Mouse (Mus musculus): Measurements from ENCODE around the gene Stat1. TPM values are rescaled to one million over a fixed set of nuclear protein-coding genes. Genes with fewer than 3 reads are reported as not detected.

Gene Stat1
- polyA plus RNA-seq, 1 experiment from 2014 or later: 15.0 TPM

DNA sequence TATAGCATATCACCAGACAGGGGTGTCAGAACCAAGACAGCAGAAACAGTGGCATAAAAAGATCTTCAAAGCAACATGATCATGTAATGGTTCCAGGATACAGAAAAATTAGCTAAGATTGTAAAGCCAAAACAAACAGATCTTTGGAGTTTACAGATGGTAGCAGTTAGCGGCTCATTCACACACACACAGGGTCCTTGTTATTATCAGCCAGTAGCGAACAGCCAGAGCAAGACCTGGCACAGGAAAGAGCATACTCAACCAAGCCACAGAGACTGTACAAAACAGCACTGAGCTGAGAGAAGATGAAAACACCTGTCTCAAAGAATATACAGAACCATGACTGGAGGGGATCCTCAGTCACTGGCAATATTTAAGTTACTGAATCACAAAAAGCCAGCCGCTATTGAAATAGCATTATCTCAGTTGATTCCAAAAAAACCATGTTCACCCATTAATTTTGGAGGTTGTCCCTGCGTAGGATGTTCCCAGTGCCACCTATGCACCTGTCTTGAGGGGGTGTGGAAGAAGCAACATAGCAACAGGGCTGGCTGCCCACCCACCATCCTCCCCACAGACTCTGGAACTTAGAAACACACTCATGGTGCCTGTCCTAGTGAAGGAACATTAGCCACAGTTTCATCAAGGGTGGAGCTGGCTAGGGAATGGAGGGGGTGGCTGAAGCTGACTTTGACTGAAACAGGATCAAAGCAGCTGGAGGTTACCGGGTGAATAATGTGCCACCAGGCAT lies 44.6 kb downstream of the Stat1 start:
- H3K9me3 ChIP-seq (ENCODE audit: control insufficient read depth, low read length): no peaks in the 10 kb centered on the region
- no peak for ATAC-seq (ENCODE audit: low FRiP score)
- no peaks in the 10 kb centered on the region for H3K4me1 ChIP-seq (ENCODE audit: control insufficient read depth, insufficient read depth, low read length)
- no peaks in the 10 kb centered on the region for H3K27me3 ChIP-seq (ENCODE audit: control insufficient read depth, insufficient read depth, low read length)
- H3K4me2 ChIP-seq: no peak overlapping the region
- H3K27ac ChIP-seq (ENCODE audit: low read depth, low read length): no peak overlapping the region
- 89% methylated on average over 5 of the region's 5 CpGs for WGBS
- DNase-seq (ENCODE audit: low spot score, missing footprints): peak; percentile 65
- no peaks in the 10 kb centered on the region for H3K36me3 ChIP-seq (ENCODE audit: control insufficient read depth, insufficient read depth, low read length)
- H3K9ac ChIP-seq (ENCODE audit: low read length): no peak overlapping the region
- H3K4me3 ChIP-seq (ENCODE audit: low read depth, low read length): no peak overlapping the region

DNA sequence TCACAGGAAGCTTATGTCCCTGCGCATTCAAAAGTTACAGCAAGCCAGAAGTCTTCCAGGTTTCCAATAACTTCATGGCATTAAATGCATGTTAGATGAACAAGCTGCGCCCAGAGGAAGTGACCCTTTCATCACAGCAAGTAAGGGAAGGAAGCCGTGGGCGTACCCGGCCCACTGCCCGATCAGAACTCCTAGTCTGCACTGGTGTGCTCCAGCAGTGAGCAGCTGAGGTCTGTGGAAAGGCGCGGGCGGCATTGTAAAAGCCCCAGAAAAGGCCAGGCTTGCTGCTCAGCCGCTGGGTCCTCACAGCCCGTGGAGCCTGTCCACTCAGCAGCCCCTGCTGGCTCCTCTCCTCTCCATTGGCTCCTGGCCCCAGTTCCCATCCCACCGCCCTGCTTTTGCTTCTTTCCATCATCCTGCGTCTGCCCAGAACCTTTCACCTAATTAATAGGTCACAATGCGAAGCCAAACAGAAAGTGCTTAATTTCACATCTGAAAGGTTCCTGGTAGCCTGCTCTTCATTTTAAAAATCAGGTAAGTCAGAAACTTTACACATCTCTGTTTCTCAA lies 47.5 kb downstream of the Stat1 start:
- no peak for ATAC-seq (ENCODE audit: low FRiP score)
- Histone ChIP-seq H3K9me3 (ENCODE audit: control insufficient read depth, low read length) (no peaks in the 10 kb centered on the region), H3K27me3 (ENCODE audit: control insufficient read depth, insufficient read depth, low read length) (no peaks in the 10 kb centered on the region)

DNA sequence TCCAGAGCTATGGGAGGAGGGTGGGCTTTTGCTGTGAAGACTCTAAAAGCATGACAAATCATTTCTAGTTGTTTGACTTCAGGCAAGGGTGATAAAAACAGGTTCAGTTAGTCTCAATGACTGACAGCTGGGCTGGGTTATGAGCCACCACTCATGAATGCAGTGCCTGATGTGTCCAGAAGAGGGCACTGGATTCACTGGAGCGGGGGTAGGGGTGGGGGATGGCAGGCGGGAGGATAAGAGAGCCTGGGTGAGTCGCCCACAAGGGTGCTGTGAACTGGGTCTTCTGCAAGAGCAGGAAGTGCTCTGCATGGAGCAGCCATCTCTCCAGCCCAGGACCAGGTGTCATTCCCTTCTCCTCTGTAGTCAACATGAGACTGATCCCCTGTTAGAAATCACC lies 50.8 kb downstream of the Stat1 start:
- peak; percentile 48; the same call in 1 of the 2 replicates for ATAC-seq (ENCODE audit: low FRiP score)
- Histone ChIP-seq H3K27ac (ENCODE audit: low read depth, low read length) (no peak overlapping the region), H3K4me2 (no peak overlapping the region), H3K27me3 (ENCODE audit: control insufficient read depth, insufficient read depth, low read length) (no peaks in the 10 kb centered on the region), H3K4me1 (ENCODE audit: control insufficient read depth, insufficient read depth, low read length) (no peaks in the 10 kb centered on the region), H3K9ac (ENCODE audit: low read length) (no peak overlapping the region), H3K9me3 (ENCODE audit: control insufficient read depth, low read length) (no peaks in the 10 kb centered on the region), H3K36me3 (ENCODE audit: control insufficient read depth, insufficient read depth, low read length) (no peaks in the 10 kb centered on the region), H3K4me3 (ENCODE audit: low read depth, low read length) (no peak overlapping the region)
- 4% methylated on average over 3 of the region's 3 CpGs for WGBS
- DNase-seq (ENCODE audit: low spot score, missing footprints): peak; percentile 89

More for the DNA sequence above, 47.5 kb downstream of the Stat1 start:
- Histone ChIP-seq H3K4me2 (no peak overlapping the region), H3K4me1 (ENCODE audit: control insufficient read depth, insufficient read depth, low read length) (no peaks in the 10 kb centered on the region), H3K36me3 (ENCODE audit: control insufficient read depth, insufficient read depth, low read length) (no peaks in the 10 kb centered on the region), H3K4me3 (ENCODE audit: low read depth, low read length) (no peak overlapping the region), H3K9ac (ENCODE audit: low read length) (no peak overlapping the region), H3K27ac (ENCODE audit: low read depth, low read length) (no peak overlapping the region)
- 80% methylated on average over 14 of the region's 14 CpGs for WGBS
- DNase-seq (ENCODE audit: low spot score, missing footprints): peak; percentile 77

DNA sequence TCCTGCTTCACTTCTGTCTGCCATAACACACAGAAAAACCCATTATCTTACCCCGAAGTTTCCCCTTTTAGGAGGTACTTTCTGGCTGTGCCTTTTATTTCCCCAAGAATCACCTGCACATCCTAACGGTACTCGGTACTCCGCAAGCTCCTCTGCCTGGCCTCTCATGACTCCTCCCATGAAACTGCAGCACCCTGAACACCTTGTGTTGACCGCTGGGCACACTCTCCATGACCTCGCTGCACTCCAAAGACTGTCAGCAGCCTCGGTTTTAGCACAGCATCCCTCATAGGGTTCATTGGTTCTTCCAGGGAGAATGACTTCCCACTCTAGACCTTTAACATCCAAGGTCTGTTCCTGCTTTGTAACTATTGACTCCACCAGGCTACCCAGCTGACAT lies 51.5 kb downstream of the Stat1 start:
- no peaks in the 10 kb centered on the region for H3K4me1 ChIP-seq (ENCODE audit: control insufficient read depth, insufficient read depth, low read length)
- WGBS: 75% methylated on average over 7 of the region's 7 CpGs

DNA sequence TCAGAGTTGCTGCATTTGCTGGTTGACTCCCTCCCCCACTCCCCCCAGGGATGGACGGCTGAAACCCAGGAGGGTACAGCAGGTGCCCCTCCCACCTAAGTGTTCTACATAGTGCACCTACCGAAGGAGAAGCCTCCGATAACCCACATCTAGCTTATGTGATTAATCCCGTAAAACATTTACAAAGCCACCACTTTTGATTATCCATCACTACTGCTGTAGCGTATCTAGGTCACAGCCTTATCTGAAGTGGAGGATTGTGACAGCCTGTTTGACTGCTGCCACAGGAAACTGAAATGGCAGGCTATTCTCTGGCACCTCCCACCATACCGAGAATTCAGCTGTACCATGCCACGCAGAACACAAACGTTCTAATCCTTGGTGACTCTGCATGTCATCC lies 52.0 kb downstream of the Stat1 start:
- Histone ChIP-seq H3K4me2 (no peak overlapping the region), H3K4me1 (ENCODE audit: control insufficient read depth, insufficient read depth, low read length) (no peaks in the 10 kb centered on the region), H3K9ac (ENCODE audit: low read length) (no peak overlapping the region), H3K9me3 (ENCODE audit: control insufficient read depth, low read length) (no peaks in the 10 kb centered on the region), H3K27ac (ENCODE audit: low read depth, low read length) (no peak overlapping the region), H3K4me3 (ENCODE audit: low read depth, low read length) (no peak overlapping the region), H3K27me3 (ENCODE audit: control insufficient read depth, insufficient read depth, low read length) (no peaks in the 10 kb centered on the region), H3K36me3 (ENCODE audit: control insufficient read depth, insufficient read depth, low read length) (no peaks in the 10 kb centered on the region)
- ATAC-seq (ENCODE audit: low FRiP score) (no peak), DNase-seq (ENCODE audit: low spot score, missing footprints) (peak; percentile 82)
- WGBS: 77% methylated on average over 8 of the region's 8 CpGs

More for the DNA sequence above, 51.5 kb downstream of the Stat1 start:
- Histone ChIP-seq H3K4me3 (ENCODE audit: low read depth, low read length) (no peak overlapping the region), H3K9ac (ENCODE audit: low read length) (no peak overlapping the region), H3K4me2 (no peak overlapping the region), H3K27me3 (ENCODE audit: control insufficient read depth, insufficient read depth, low read length) (no peaks in the 10 kb centered on the region), H3K27ac (ENCODE audit: low read depth, low read length) (no peak overlapping the region), H3K9me3 (ENCODE audit: control insufficient read depth, low read length) (no peaks in the 10 kb centered on the region), H3K36me3 (ENCODE audit: control insufficient read depth, insufficient read depth, low read length) (no peaks in the 10 kb centered on the region)
- ATAC-seq (ENCODE audit: low FRiP score): no peak
- no peak for DNase-seq (ENCODE audit: low spot score, missing footprints)

DNA sequence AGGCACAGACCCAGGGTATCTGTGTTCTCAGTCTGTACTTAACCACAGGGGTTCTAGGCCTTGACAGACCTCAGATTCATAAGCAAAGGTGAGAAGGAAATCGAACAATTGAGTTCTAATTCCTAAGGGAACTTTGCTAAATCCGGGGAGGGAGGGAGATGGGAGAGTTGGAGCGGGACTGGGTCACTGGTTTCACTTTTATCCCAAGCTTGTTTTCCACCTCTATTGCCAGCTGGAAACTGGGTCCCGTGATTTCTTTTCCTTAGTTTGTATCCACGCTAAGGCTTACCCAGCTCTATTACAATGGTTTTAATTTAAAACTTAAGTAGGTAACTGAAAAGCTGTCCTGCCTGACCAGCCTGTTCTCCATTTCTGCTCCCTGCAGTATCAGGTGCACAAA lies 56.1 kb downstream of the Stat1 start:
- 76% methylated on average over 5 of the region's 5 CpGs for WGBS
- Histone ChIP-seq H3K27ac (ENCODE audit: low read depth, low read length) (no peak overlapping the region), H3K4me2 (no peak overlapping the region), H3K4me1 (ENCODE audit: control insufficient read depth, insufficient read depth, low read length) (no peaks in the 10 kb centered on the region), H3K4me3 (ENCODE audit: low read depth, low read length) (no peak overlapping the region), H3K9me3 (ENCODE audit: control insufficient read depth, low read length) (no peaks in the 10 kb centered on the region), H3K36me3 (ENCODE audit: control insufficient read depth, insufficient read depth, low read length) (no peaks in the 10 kb centered on the region), H3K27me3 (ENCODE audit: control insufficient read depth, insufficient read depth, low read length) (no peaks in the 10 kb centered on the region), H3K9ac (ENCODE audit: low read length) (no peak overlapping the region)
- no peak for DNase-seq (ENCODE audit: low spot score, missing footprints)
- ATAC-seq (ENCODE audit: low FRiP score): no peak

DNA sequence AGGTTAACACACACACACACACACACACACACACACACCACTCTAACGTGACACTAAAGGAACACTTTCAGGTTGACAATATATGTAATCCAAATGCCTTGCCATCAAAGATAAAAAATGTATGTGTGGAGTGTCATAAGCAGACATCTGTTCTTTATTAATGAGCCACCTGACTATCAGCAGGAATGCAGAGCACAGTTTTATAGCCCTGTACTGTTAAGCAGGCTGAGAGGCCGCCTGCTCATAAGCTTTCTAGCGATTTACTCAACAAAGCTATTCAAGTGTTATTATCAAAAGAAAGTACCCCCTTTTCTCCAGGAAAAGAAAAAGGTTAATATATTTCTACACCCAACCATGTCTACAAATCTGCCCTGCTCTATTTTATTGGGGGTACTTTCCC lies 56.7 kb downstream of the Stat1 start:
- 90% methylated on average over 3 of the region's 3 CpGs for WGBS
- H3K27me3 ChIP-seq (ENCODE audit: control insufficient read depth, insufficient read depth, low read length): no peaks in the 10 kb centered on the region
- ATAC-seq (ENCODE audit: low FRiP score) (no peak), DNase-seq (ENCODE audit: low spot score, missing footprints) (no peak)
- no peak overlapping the region for H3K9ac ChIP-seq (ENCODE audit: low read length)
- H3K9me3 ChIP-seq (ENCODE audit: control insufficient read depth, low read length): no peaks in the 10 kb centered on the region
- no peak overlapping the region for H3K27ac ChIP-seq (ENCODE audit: low read depth, low read length)
- H3K4me1 ChIP-seq (ENCODE audit: control insufficient read depth, insufficient read depth, low read length): no peaks in the 10 kb centered on the region
- no peak overlapping the region for H3K4me3 ChIP-seq (ENCODE audit: low read depth, low read length)
- no peaks in the 10 kb centered on the region for H3K36me3 ChIP-seq (ENCODE audit: control insufficient read depth, insufficient read depth, low read length)
- no peak overlapping the region for H3K4me2 ChIP-seq

DNA sequence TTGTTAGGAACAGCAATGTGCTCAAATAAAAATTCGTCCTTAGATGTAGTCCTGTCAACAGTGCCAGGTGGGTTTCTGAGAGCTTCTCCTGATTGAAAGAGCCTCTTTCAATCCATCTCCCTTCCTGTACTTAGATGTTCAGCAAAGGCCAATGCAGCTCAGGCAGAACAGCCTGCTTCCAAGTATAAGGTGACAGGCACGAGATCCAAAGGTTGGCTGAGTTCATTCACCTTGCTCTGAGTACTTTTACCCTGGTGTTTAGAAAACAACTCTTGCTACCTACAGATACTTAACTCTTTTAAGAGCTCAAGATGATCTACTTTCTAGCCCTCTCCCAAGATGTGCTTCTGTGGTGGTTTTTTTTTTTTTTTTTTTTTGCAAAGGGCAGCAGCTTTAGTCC lies 57.8 kb downstream of the Stat1 start:
- Histone ChIP-seq H3K36me3 (ENCODE audit: control insufficient read depth, insufficient read depth, low read length) (no peaks in the 10 kb centered on the region), H3K4me2 (no peak overlapping the region), H3K4me1 (ENCODE audit: control insufficient read depth, insufficient read depth, low read length) (no peaks in the 10 kb centered on the region), H3K4me3 (ENCODE audit: low read depth, low read length) (no peak overlapping the region), H3K9me3 (ENCODE audit: control insufficient read depth, low read length) (no peaks in the 10 kb centered on the region), H3K9ac (ENCODE audit: low read length) (no peak overlapping the region), H3K27me3 (ENCODE audit: control insufficient read depth, insufficient read depth, low read length) (no peaks in the 10 kb centered on the region), H3K27ac (ENCODE audit: low read depth, low read length) (no peak overlapping the region)
- DNase-seq (ENCODE audit: low spot score, missing footprints) (no peak), ATAC-seq (ENCODE audit: low FRiP score) (no peak)
- WGBS: 91% methylated on average over 2 of the region's 2 CpGs

DNA sequence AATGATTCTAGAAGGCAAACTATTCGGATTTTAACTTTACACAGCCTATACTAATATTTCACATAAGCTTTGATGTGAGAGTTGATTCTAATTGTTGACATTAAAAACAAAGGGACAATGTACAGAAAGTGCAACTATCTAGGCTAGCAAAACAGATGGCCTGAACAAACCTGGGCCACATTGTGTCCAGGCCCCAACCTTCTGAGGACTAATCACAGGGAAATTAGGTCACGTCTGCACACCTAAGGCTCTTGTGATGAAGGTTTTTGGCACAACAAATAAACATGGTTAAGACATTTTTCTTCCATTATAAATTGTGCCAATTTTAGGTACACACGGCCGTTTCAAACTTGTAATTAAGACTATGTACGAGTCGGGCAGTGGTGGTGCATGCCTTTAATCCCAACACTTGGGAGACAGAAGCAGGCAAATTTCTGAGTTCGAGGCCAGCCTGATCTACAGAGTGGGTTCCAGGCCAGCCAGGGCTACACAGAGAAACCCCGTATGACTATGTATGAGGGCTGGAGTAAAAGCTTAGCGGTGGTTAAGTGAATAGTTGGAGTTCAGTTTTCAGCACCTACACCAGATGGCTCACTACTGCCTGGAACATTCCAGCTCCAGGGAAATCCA lies 60.8 kb downstream of the Stat1 start:
- no peaks in the 10 kb centered on the region for H3K4me1 ChIP-seq (ENCODE audit: control insufficient read depth, insufficient read depth, low read length)
- no peak overlapping the region for H3K4me2 ChIP-seq
- H3K27me3 ChIP-seq (ENCODE audit: control insufficient read depth, insufficient read depth, low read length): no peaks in the 10 kb centered on the region
- no peak for ATAC-seq (ENCODE audit: low FRiP score)
- H3K9me3 ChIP-seq (ENCODE audit: control insufficient read depth, low read length): no peaks in the 10 kb centered on the region
- no peaks in the 10 kb centered on the region for H3K36me3 ChIP-seq (ENCODE audit: control insufficient read depth, insufficient read depth, low read length)
- peak; percentile 33 for DNase-seq (ENCODE audit: low spot score, missing footprints)
- no peak overlapping the region for H3K4me3 ChIP-seq (ENCODE audit: low read depth, low read length)
- no peak overlapping the region for H3K9ac ChIP-seq (ENCODE audit: low read length)
- no peak overlapping the region for H3K27ac ChIP-seq (ENCODE audit: low read depth, low read length)
- 93% methylated on average over 9 of the region's 9 CpGs for WGBS
